Comparison of ENCODE assay signal across 15 mouse cellular contexts in genomic region chr11:95805010-95805409, GRCm38 (mm10). TPM values are rescaled to one million over a fixed set of nuclear protein-coding genes. Genes with fewer than 3 reads are reported as not detected.
A peak's percentile ranks its signal among the peaks of the same experiment; 100 is the strongest.
DNase-seq lines count a peak whose midpoint lies in the region; ATAC-seq and TF ChIP-seq lines count a peak whose summit lies in the region.
"Had no signal": no experiment of that assay in that cellular context is flagged by ENCODE, and none has a peak within 500 bp of the region (broad histone marks: within the 10 kb centered on the region; RNA-seq: fewer than 3 reads in every experiment).

No protein-coding gene starts in this region.

- no peak for TF ChIP-seq POLR2A in small intestine, adult 2 months (IDR thresholded peaks at IDR 0.05; ENCODE audit: low read depth, low read length)

- H3K36me3 ChIP-seq in intestine, embryonic 16.5 days (ENCODE audit: control insufficient read depth, insufficient read depth, low read length): no peaks in the 10 kb centered on the region
- no peaks in the 10 kb centered on the region for H3K36me3 ChIP-seq in small intestine, adult 2 months (ENCODE audit: control insufficient read depth, insufficient read depth, low read length)
- H3K36me3 ChIP-seq: embryonic facial prominence, embryonic 12.5 days; heart, embryonic 13.5 days had no signal

- peak; percentile 38 to 46 for DNase-seq in spleen, postnatal 10 days (ENCODE audit: low spot score in 2 of 2)
- no peak for DNase-seq in spleen, adult 12 weeks (ENCODE audit: low spot score)
- DNase-seq in thymus, postnatal 4 days: peak; percentile 53
- no peak for DNase-seq in kidney, postnatal 10 days
- no peak for DNase-seq in left cerebral cortex, adult 8-10 months (ENCODE audit: low spot score in 2 of 2)
- DNase-seq: cerebellum, postnatal 10 days; lung, embryonic 14.5 days; retina, postnatal 1 day had no signal

- ATAC-seq in intestine, embryonic 16.5 days: no peak; the same call in 1 of the 2 replicates
- no peak for ATAC-seq in cerebellum, adult (ENCODE audit: insufficient number of reproducible peaks, low FRiP score, low TSS enrichment)
- ATAC-seq: hindbrain, postnatal 0 days had no signal

- H3K27me3 ChIP-seq in intestine, embryonic 16.5 days (replicated peaks; ENCODE audit: control insufficient read depth, insufficient read depth, low read length): no peaks in the 10 kb centered on the region
- no peaks in the 10 kb centered on the region for H3K27me3 ChIP-seq in small intestine, adult 2 months (ENCODE audit: control insufficient read depth, insufficient read depth, low read length)
- H3K27me3 ChIP-seq: embryonic facial prominence, embryonic 12.5 days; heart, embryonic 13.5 days had no signal

- H3K9ac ChIP-seq in intestine, embryonic 16.5 days (ENCODE audit: low read depth, low read length): no peak overlapping the region
- H3K9ac ChIP-seq: embryonic facial prominence, embryonic 12.5 days; heart, embryonic 13.5 days; lung, embryonic 14.5 days had no signal

- no peak overlapping the region for H3K4me2 ChIP-seq in intestine, embryonic 16.5 days (ENCODE audit: low read depth, low read length)
- H3K4me2 ChIP-seq: embryonic facial prominence, embryonic 12.5 days; heart, embryonic 13.5 days; lung, embryonic 14.5 days had no signal

- peaks cover 7% of the 10 kb centered on the region; the same call in 1 of the 2 replicates for H3K9me3 ChIP-seq in intestine, embryonic 16.5 days (ENCODE audit: control insufficient read depth, low read length)

- H3K4me1 ChIP-seq in intestine, embryonic 16.5 days (ENCODE audit: control insufficient read depth, insufficient read depth, low read length): peaks cover 5% of the 10 kb centered on the region; the same call in 1 of the 2 replicates
- peaks cover 31% of the 10 kb centered on the region; the same call in 1 of the 2 replicates for H3K4me1 ChIP-seq in small intestine, adult 2 months (ENCODE audit: control insufficient read depth, insufficient read depth, insufficient read length, low read length)
- H3K4me1 ChIP-seq: embryonic facial prominence, embryonic 12.5 days had no signal

- TF ChIP-seq CTCF in small intestine, adult 2 months (IDR thresholded peaks at IDR 0.05; ENCODE audit: extremely low read depth, insufficient read length, insufficient replicate concordance, low read depth, low read length): no peak

- no peak overlapping the region for H3K4me3 ChIP-seq in intestine, embryonic 16.5 days (ENCODE audit: low read length)
- no peak overlapping the region for H3K4me3 ChIP-seq in small intestine, adult 2 months (ENCODE audit: low read depth, low read length)
- H3K4me3 ChIP-seq: embryonic facial prominence, embryonic 12.5 days; heart, embryonic 13.5 days had no signal

- WGBS in intestine, embryonic 16.5 days: 64% methylated on average over 5 of the region's 5 CpGs
- 21% methylated on average over 5 of the region's 5 CpGs for WGBS in small intestine, adult 2 months

- peak overlapping the region; percentile 9; the same call in 1 of the 2 replicates for H3K27ac ChIP-seq in intestine, embryonic 16.5 days (ENCODE audit: low read length)
- peak overlapping the region; percentile 91 for H3K27ac ChIP-seq in small intestine, adult 2 months (ENCODE audit: insufficient read depth, low read depth, low read length)
- H3K27ac ChIP-seq: embryonic facial prominence, embryonic 12.5 days; heart, embryonic 13.5 days; hindbrain, postnatal 0 days had no signal

RNA-seq across cellular contexts. Expression of gene Phospho1, which starts 19.3 kb away (rescaled TPM):
- polyA plus RNA-seq in intestine, embryonic 16.5 days (2015; fragmentation: Nextera tagmentation; extraction: Ambion mirVana): 0.43 and 0.51 TPM in 2 replicates
- 236 and 278 TPM in 2 replicates for polyA plus RNA-seq in small intestine, adult 2 months (2012; rRNA removed)
- total RNA-seq in left cerebral cortex, adult 8-10 months (2022): 10 to 100 TPM; 60.8 to 75.0 (median 67.2) TPM
- polyA plus RNA-seq: embryonic facial prominence, embryonic 12.5 days; lung, embryonic 14.5 days; stomach, embryonic 14.5 days had no signal

RNA-seq across cellular contexts. Expression of gene Gngt2, which starts 32.0 kb away (rescaled TPM):
- polyA plus RNA-seq in intestine, embryonic 16.5 days (2015; fragmentation: Nextera tagmentation; extraction: Ambion mirVana): 17.3 and 17.4 TPM in 2 replicates
- polyA plus RNA-seq in small intestine, adult 2 months (2012; rRNA removed): 2.1 and 4.7 TPM in 2 replicates
- total RNA-seq in left cerebral cortex, adult 8-10 months (2022): 10 to 100 TPM in 1 of 4 experiments, 1 to 10 TPM in 3; 2.3 to 14.5 (median 5.2) TPM

RNA-seq across cellular contexts. Expression of gene Abi3, which starts 37.3 kb away (rescaled TPM):
- 8.7 and 10.3 TPM in 2 replicates for polyA plus RNA-seq in intestine, embryonic 16.5 days (2015; fragmentation: Nextera tagmentation; extraction: Ambion mirVana)
- 34.0 and 73.5 TPM in 2 replicates for polyA plus RNA-seq in small intestine, adult 2 months (2012; rRNA removed)
- 10 to 100 TPM in 2 of 4 experiments, 1 to 10 TPM in 2; 5.9 to 21.5 (median 10.1) TPM for total RNA-seq in left cerebral cortex, adult 8-10 months (2022)

Comparison
In these comparisons a context has a peak if more than half of its experiments do, and no peak if none do; other contexts are left out.
1. DNase-seq: peak in spleen, postnatal 10 days (2 of 2) and thymus, postnatal 4 days (single experiment); none in spleen, adult 12 weeks (single experiment), kidney, postnatal 10 days (single experiment) and left cerebral cortex, adult 8-10 months (0 of 2).
2. RNA of gene Phospho1, which starts 19.3 kb away (polyA plus RNA-seq): 236 to 278 TPM in small intestine, adult 2 months; 0.43 to 0.51 TPM in intestine, embryonic 16.5 days; every median in the first group is over 100 times any median in the second.